Mouse (Mus musculus) brain, embryonic 14.5 days (tissue): ENCODE measurements around the gene Ostf1.

Source experiments
- CTCF ChIP-seq: fragments of 200-500 bp; IDR thresholded peaks from 2 replicates; pipeline ENCODE4 v1.5.1; 2012; ENCODE audit warnings: inconsistent platforms, mild to moderate bottlenecking, moderate library complexity, borderline replicate concordance; ENCODE audit not compliant: insufficient read depth, insufficient read length; ENCODE audit errors: extremely low read depth
- POLR2A ChIP-seq: fragments of 200-500 bp; IDR thresholded peaks from 2 replicates; pipeline ENCODE4 v1.6.1; 2012; ENCODE audit warnings: mild to moderate bottlenecking, inconsistent platforms, borderline replicate concordance; ENCODE audit not compliant: poor library complexity, insufficient read depth, insufficient read length, severe bottlenecking; ENCODE audit errors: extremely low read depth

GRCm38 (mm10) chr19:18575891-18576290, 55.7 kb downstream of the Ostf1 start:
- TF ChIP-seq POLR2A = no peak
- no peak for TF ChIP-seq CTCF
